Mouse (Mus musculus) heart, embryonic 13.5 days (tissue): Measurements from ENCODE around the gene Nadk2. TPM values are rescaled to one million over a fixed set of nuclear protein-coding genes. Genes with fewer than 3 reads are reported as not detected.

Source experiments
- ATAC-seq: fragments of 200-750 bp; cut with Nextera tagmentation; 2 replicates; pipeline ENCODE4 v1.8.0; 2017; ENCODE audit warnings: moderate TSS enrichment; ENCODE audit not compliant: insufficient number of reproducible peaks, low FRiP score, low TSS enrichment; ENCODE audit errors: extremely low read depth
- H3K27ac ChIP-seq: fragments of 300-500 bp; sonication (generic); replicated peaks from 2 replicates; pipeline ENCODE4 v1.5.1; 2015; ENCODE audit warnings: moderate library complexity, mild to moderate bottlenecking, inconsistent platforms
- H3K27me3 ChIP-seq: fragments of 300-500 bp; sonication (generic); replicated peaks from 2 replicates; pipeline ENCODE4 v1.6.1; 2015; ENCODE audit warnings: mild to moderate bottlenecking, inconsistent platforms
- H3K36me3 ChIP-seq: fragments of 300-500 bp; sonication (generic); 2 replicates; pipeline ENCODE4 v1.6.1; 2015; ENCODE audit warnings: mild to moderate bottlenecking, inconsistent platforms
- H3K4me1 ChIP-seq: fragments of 300-500 bp; sonication (generic); 2 replicates; pipeline ENCODE4 v1.6.1; 2015; ENCODE audit warnings: inconsistent platforms
- H3K4me2 ChIP-seq: fragments of 300-500 bp; sonication (generic); 2 replicates; pipeline ENCODE4 v1.6.1; 2015; ENCODE audit warnings: inconsistent platforms, mild to moderate bottlenecking, moderate library complexity
- H3K4me3 ChIP-seq: fragments of 300-500 bp; sonication (generic); 2 replicates; pipeline ENCODE4 v1.5.1; 2015; ENCODE audit warnings: moderate library complexity, mild to moderate bottlenecking, inconsistent platforms
- H3K9ac ChIP-seq: fragments of 300-500 bp; sonication (generic); 2 replicates; pipeline ENCODE4 v1.6.1; 2015; ENCODE audit warnings: inconsistent platforms, mild to moderate bottlenecking, moderate library complexity
- H3K9me3 ChIP-seq: fragments of 300-500 bp; sonication (generic); 2 replicates; pipeline ENCODE4 v1.6.1; 2016; ENCODE audit warnings: inconsistent platforms
- WGBS: fragments of 180-500 bp; shearing (Covaris S2); methylation state at CpG from one replicate; pipeline ENCODE4 v1.1.7; 2015; ENCODE audit warnings: mixed read lengths; 5-methylcytosine and 5-hydroxymethylcytosine counted together
- polyA plus RNA-seq: library from polyadenylated mRNA; unstranded; fragments of >200 nt; fragmentation: Nextera tagmentation; extraction: Ambion mirVana; gene quantifications from 2 replicates; pipeline ENCODE4 v1.2.1, GENCODE M21; 2015

Nadk2 gene
- 45.2 and 48.8 TPM in 2 replicates for polyA plus RNA-seq

DNA sequence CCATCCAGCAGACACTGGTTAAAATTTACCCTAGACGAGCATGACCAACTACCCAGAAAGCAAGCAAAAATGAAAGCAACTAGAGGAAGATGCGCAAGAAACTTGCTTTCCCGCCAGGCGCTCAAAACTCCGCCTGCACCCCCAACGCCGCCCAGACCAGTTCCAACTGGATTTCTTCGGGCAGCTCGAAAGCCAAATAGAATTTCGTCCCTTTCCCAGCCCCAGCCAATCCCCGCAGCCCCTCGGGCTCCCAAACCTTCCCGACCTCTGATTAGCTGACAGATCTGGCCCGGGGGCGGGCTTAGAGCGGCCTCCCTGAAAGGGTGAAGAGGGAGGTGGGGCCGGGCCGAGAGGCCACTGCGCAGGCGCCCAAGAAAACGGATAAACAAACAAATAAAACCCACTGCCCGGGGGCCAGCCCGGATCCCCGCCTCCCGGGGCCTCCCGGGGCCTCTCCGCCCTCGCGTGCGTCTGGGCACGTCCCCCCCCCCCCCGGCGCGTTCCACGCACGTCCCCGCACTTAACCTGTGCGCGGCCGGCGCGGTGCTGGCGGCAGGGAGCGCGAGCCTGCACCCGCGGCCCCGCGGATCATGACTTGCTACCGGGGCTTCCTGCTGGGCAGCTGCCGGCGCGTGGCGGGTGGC, at the start of gene Nadk2:
Nadk2 (plus strand) TSS at position 349 of the 644 bp plus-strand sequence.
- H3K36me3 ChIP-seq: no peaks in the 10 kb centered on the region
- peak within 1 kb of the TSS; percentile 99 for H3K4me3 ChIP-seq
- H3K4me1 ChIP-seq: peaks cover 38% of the 10 kb centered on the region
- H3K4me2 ChIP-seq: peak within 1 kb of the TSS; percentile 80
- H3K27ac ChIP-seq: peak within 1 kb of the TSS; percentile 97
- no peaks in the 10 kb centered on the region for H3K9me3 ChIP-seq
- ATAC-seq: peak; percentile 95
- H3K27me3 ChIP-seq: no peaks in the 10 kb centered on the region
- under 1% methylated on average over 51 of the region's 54 CpGs for WGBS
- H3K9ac ChIP-seq: peak within 1 kb of the TSS; percentile 98

DNA sequence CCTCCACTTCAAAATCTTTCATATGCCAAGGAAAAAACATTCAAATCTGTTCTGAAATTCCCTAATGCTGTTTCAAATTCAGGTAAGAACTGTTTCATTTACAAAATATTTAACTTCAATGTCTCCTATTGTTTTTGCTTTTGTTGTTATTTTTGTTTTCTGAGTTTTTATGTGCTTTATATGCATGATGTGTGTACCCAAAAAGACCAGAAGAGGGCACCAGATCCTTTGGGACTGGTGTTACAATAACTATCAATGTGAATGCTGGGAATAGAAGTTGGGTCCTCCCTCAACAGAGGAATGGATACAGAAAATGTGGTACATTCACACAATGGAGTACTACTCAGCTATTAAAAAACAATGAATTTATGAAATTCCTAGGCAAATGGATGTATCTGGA, 15.4 kb upstream of the Nadk2 start:
- no peaks in the 10 kb centered on the region for H3K9me3 ChIP-seq
- H3K9ac ChIP-seq: no peak overlapping the region
- no peak for ATAC-seq
- no peak overlapping the region for H3K4me3 ChIP-seq
- H3K4me2 ChIP-seq: no peak overlapping the region
- no peaks in the 10 kb centered on the region for H3K27me3 ChIP-seq
- no peaks in the 10 kb centered on the region for H3K36me3 ChIP-seq
- no peaks in the 10 kb centered on the region for H3K4me1 ChIP-seq
- no peak overlapping the region for H3K27ac ChIP-seq

GRCm38 (mm10) chr15:9059856-9060255, 11.2 kb upstream of the Nadk2 start:
- no peaks in the 10 kb centered on the region for H3K4me1 ChIP-seq
- H3K9ac ChIP-seq: no peak overlapping the region
- no peak overlapping the region for H3K4me3 ChIP-seq
- no peaks in the 10 kb centered on the region for H3K36me3 ChIP-seq
- no peak overlapping the region for H3K4me2 ChIP-seq
- no peak for ATAC-seq
- WGBS: 77% methylated on average over 2 of the region's 2 CpGs
- H3K27me3 ChIP-seq: no peaks in the 10 kb centered on the region
- no peaks in the 10 kb centered on the region for H3K9me3 ChIP-seq
- no peak overlapping the region for H3K27ac ChIP-seq

DNA sequence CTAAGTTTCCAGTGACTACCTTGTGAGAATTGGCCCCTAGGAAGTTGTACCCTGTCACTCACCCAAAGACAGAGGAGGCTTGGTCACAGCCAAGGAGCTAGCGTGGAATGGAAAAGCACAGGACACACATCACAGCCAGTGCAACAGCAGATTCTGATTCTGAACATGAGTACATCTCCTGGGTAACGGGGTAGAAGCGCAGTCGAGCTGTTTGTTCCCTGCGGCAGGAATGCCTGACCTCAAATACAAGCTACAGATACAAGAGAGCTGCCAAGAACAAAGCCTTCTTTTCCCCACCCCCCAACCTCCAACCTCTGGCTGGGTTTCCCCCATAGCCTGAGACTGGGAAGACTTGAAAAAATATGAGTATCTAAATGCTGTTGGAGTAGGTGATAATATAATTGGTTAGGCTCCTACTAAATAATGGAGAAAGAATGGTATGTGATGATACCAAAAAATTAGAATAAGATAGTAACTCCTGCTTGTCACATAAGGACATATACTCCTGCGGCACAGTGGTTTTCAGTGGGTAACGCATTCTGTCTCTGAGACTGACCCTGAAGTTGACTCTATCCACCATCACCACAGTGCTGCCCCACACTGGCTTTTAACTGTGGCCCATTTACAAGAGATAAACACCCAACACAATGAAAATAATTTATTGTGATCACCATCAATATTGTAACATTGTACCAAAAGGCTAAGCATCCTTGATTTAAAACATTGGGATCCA, 9.7 kb upstream of the Nadk2 start:
- no peak overlapping the region for H3K4me3 ChIP-seq
- no peaks in the 10 kb centered on the region for H3K27me3 ChIP-seq
- no peak overlapping the region for H3K9ac ChIP-seq
- no peak overlapping the region for H3K4me2 ChIP-seq
- no peaks in the 10 kb centered on the region for H3K36me3 ChIP-seq
- H3K9me3 ChIP-seq: no peaks in the 10 kb centered on the region
- WGBS: 66% methylated on average over 7 of the region's 7 CpGs
- no peak for ATAC-seq
- H3K27ac ChIP-seq: no peak overlapping the region
- no peaks in the 10 kb centered on the region for H3K4me1 ChIP-seq

DNA sequence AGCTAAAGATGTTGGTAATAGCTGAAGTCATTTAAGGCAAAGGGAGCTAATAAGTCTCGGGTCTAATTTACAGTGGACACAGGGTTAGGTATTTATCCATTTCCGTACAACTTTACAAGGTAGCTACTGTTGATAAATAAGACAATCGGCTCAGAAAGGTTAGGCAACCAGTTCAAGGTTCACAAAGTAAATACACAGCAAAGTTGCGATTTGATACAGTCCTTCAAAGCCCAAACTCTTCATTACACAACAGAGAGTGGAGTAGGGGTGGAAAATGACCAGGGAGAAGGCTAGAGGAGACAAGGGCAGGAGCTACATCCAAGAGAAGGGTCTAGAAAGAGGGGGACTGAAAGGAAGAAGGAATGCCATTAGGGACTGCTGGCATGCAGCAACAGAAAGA, 2.2 kb upstream of the Nadk2 start:
- no peaks in the 10 kb centered on the region for H3K9me3 ChIP-seq
- no peaks in the 10 kb centered on the region for H3K36me3 ChIP-seq
- H3K27me3 ChIP-seq: no peaks in the 10 kb centered on the region
- no peak overlapping the region for H3K4me2 ChIP-seq
- 83% methylated on average over 4 of the region's 4 CpGs for WGBS
- H3K27ac ChIP-seq: no peak overlapping the region
- no peak overlapping the region for H3K4me3 ChIP-seq
- ATAC-seq: no peak
- H3K4me1 ChIP-seq: peaks cover 16% of the 10 kb centered on the region
- no peak overlapping the region for H3K9ac ChIP-seq

DNA sequence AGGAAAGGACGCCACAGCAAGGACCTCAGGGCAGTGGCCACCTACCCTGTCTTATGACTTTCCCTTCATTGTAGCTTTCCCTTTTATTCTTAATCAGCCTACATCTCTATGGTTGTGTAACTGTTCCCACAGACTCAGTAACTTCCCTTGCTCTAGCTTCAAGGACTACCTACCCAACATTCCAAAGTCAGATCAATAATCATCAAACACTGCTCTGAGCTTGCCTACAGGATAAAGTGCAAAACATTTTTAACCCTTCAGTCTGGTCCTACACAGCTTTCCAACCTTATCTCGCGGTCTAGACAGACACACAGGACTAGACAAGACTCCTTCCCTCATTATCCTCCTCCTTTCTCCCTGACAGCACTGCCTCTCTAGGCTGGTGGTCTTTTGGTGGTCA, 707 bp upstream of the Nadk2 start:
- ATAC-seq: no peak
- Histone ChIP-seq H3K36me3 (no peaks in the 10 kb centered on the region), H3K27me3 (no peaks in the 10 kb centered on the region), H3K4me2 (peak overlapping the region; percentile 80), H3K27ac (peak overlapping the region; percentile 97), H3K9ac (peak overlapping the region; percentile 88), H3K4me1 (peaks cover 31% of the 10 kb centered on the region), H3K4me3 (peak overlapping the region; percentile 99), H3K9me3 (no peaks in the 10 kb centered on the region)
- 2% methylated on average over 3 of the region's 3 CpGs for WGBS

DNA sequence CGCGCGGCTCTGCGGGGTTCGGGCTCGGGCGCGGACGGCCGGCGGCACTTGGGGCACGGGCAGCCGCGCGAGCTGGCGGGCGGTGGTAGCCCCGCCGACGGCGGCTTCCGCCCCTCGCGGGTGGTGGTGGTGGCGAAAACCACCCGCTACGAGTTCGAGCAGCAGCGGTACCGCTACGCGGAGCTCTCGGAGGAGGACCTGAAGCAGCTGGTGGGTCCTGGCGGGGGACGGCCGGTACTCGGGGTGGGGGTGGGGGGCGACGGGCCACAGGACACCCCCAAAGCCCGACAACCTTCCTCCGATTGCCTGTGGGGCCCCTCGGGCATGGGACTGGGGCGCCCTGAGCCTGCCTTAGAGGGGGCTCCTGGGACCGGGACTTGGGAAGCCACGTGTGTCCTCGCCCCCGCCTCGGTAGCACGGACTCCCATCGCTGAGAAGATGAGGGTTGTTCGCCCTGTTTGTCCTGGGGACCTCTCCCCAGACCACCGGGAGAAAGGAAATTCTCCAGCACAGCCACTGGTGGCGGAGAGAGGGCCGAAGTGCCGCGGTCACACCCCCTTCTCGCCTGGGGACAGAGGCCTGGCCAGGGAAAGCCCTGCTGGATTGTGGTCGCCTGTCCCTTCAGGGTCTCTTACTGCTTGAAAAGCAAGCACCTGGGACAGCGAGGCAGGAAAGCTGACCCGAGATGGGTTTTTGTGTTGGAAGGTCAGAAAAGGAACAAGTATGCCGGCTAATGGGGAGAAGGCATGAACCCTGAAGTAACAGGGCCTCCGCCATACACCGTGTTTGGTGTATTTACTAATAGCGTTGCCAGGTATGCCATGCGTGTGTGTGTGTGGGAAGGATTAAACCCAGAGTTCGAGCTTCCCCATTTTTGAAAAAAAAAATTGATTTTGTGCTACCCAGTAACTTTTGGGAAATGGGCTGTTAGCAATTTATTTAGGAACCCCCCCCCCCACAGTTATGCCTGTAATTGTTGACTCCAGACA, 790 bp downstream of the Nadk2 start:
- Histone ChIP-seq H3K27ac (peak overlapping the region; percentile 97), H3K9ac (peak overlapping the region; percentile 98), H3K4me3 (peak overlapping the region; percentile 99), H3K4me2 (peak overlapping the region; percentile 80), H3K27me3 (no peaks in the 10 kb centered on the region), H3K36me3 (no peaks in the 10 kb centered on the region), H3K4me1 (peaks cover 46% of the 10 kb centered on the region), H3K9me3 (no peaks in the 10 kb centered on the region)
- WGBS: under 1% methylated on average over 66 of the region's 66 CpGs
- peak; percentile 44; the same call in 1 of the 2 replicates for ATAC-seq

DNA sequence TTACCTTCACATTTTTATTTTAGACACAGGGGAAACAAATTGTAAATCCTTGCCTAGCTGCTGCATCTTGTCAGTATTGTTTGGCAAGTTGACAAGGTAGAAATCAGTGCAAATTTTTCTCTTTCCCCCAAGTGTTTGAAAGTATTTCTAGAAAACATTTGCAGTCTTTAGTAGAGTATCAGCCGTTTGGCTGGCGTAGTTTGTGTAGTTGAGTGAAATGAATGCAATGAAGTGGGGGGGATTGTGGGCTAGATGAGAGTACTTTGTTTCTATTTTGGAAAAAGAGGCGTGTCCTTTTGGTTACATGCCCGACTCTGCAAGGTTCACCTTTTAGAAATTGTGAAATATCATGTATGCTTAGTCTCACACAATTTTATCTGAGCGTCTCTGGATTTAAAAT, 1.6 kb downstream of the Nadk2 start:
- Histone ChIP-seq H3K27me3 (no peaks in the 10 kb centered on the region), H3K36me3 (no peaks in the 10 kb centered on the region), H3K9ac (peak overlapping the region; percentile 98), H3K4me2 (peak overlapping the region; percentile 80), H3K4me3 (peak overlapping the region; percentile 99), H3K27ac (peak overlapping the region; percentile 97), H3K4me1 (peaks cover 53% of the 10 kb centered on the region), H3K9me3 (no peaks in the 10 kb centered on the region)
- no peak for ATAC-seq
- 5% methylated on average over 5 of the region's 5 CpGs for WGBS

GRCm38 (mm10) chr15:9073067-9073608, 2.1 kb downstream of the Nadk2 start:
- Histone ChIP-seq H3K4me3 (peak overlapping the region; percentile 99), H3K9me3 (no peaks in the 10 kb centered on the region), H3K9ac (peak overlapping the region; percentile 98), H3K4me1 (peaks cover 58% of the 10 kb centered on the region), H3K27ac (peak overlapping the region; percentile 97), H3K27me3 (no peaks in the 10 kb centered on the region), H3K36me3 (no peaks in the 10 kb centered on the region), H3K4me2 (peak overlapping the region; percentile 80)
- no peak for ATAC-seq
- 11% methylated on average over 12 of the region's 12 CpGs for WGBS

DNA sequence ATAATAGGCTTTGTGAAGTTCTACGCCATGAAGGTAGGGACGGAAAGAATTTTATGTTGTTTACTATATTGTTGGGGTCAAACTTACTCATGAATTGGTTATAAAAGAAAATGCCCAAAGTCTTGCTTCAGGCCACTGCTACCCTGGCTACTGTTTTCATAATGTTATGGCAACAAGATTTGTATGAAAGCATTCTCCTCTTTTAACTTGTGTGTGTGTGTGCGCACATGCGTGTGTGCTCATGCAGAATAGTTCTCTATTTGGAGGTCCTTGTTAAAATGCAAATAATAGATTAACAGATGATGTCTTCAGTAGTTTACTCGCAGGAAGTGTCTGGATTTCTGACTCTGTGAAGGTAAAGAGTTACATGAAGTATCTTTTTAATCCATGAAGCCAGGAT, 2.6 kb downstream of the Nadk2 start:
- peak overlapping the region; percentile 80 for H3K4me2 ChIP-seq
- H3K4me3 ChIP-seq: peak overlapping the region; percentile 99
- H3K4me1 ChIP-seq: peaks cover 63% of the 10 kb centered on the region
- H3K9ac ChIP-seq: peak overlapping the region; percentile 98
- no peaks in the 10 kb centered on the region for H3K27me3 ChIP-seq
- no peak for ATAC-seq
- WGBS: 61% methylated on average over 5 of the region's 5 CpGs
- H3K9me3 ChIP-seq: no peaks in the 10 kb centered on the region
- H3K27ac ChIP-seq: peak overlapping the region; percentile 97
- no peaks in the 10 kb centered on the region for H3K36me3 ChIP-seq

DNA sequence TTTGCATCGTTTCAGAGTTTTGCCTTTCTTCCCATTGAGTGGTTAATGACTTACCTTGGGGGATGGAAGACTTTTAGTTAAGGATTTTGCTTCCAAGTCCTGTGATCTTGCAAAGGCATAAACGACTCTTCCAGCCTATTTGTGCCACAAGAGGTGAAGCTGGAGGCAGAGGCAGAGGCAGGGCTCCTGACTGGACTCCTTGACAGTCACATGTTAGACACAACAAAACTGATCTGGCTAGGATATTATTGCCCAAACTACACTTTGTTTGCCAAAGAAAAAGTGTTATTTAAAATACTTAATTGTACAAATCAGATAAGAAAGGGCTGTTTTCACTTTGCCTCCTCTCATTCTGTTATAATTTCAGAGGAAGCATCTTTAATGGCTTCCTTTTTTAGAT, 3.1 kb downstream of the Nadk2 start:
- 16% methylated on average over 2 of the region's 2 CpGs for WGBS
- Histone ChIP-seq H3K27ac (peak overlapping the region; percentile 97), H3K36me3 (no peaks in the 10 kb centered on the region), H3K9ac (peak overlapping the region; percentile 98; the same call in 1 of the 2 replicates), H3K4me1 (peaks cover 68% of the 10 kb centered on the region), H3K4me2 (peak overlapping the region; percentile 80), H3K27me3 (no peaks in the 10 kb centered on the region), H3K9me3 (no peaks in the 10 kb centered on the region), H3K4me3 (peak overlapping the region; percentile 99)
- ATAC-seq: no peak
